Mouse (Mus musculus): Measurements from ENCODE around the gene Nuak1. TPM values are rescaled to one million over a fixed set of nuclear protein-coding genes. Genes with fewer than 3 reads are reported as not detected.

The Nuak1 gene
- polyA plus RNA-seq, 1 experiment from 2014 or later = 0.70 TPM

DNA sequence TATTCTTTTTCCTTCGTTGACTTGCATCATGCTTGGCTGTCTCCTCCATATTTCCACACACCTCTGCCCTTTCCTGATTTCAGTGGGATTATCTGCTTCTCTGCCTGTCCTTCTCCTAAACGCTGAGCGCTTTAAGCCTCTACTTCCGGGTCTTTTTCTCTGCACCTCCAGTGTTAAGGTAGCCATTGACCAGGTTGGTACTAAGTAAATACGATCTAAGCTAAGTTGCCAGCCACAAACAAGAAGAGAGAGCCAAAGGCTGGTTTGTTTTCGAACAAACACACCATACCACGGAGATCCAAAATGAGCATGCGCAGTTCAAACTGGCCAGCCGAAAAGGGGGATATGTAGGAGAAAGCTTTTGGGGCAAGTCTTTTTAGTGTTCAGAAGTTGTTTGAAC is 17.1 kb upstream of the Nuak1 start:
- no peak for DNase-seq (ENCODE audit: low spot score)
- no peaks in the 10 kb centered on the region for H3K9me3 ChIP-seq (ENCODE audit: control insufficient read depth, low read length)
- no peak overlapping the region for H3K9ac ChIP-seq (ENCODE audit: low read depth, low read length)
- ATAC-seq (replicated peaks; ENCODE audit: low FRiP score) = no peak
- no peak overlapping the region for H3K4me2 ChIP-seq
- no peaks in the 10 kb centered on the region for H3K36me3 ChIP-seq (ENCODE audit: control insufficient read depth, insufficient read depth, low read length)
- no peak overlapping the region for H3K27ac ChIP-seq (ENCODE audit: low read depth, low read length)
- H3K27me3 ChIP-seq (replicated peaks; ENCODE audit: control insufficient read depth, insufficient read depth, low read length) = no peaks in the 10 kb centered on the region
- WGBS = 79% methylated on average over 9 of the region's 9 CpGs
- H3K4me3 ChIP-seq (ENCODE audit: low read depth, low read length) = no peak overlapping the region
- H3K4me1 ChIP-seq (replicated peaks; ENCODE audit: control insufficient read depth, insufficient read depth, low read length) = no peaks in the 10 kb centered on the region

DNA sequence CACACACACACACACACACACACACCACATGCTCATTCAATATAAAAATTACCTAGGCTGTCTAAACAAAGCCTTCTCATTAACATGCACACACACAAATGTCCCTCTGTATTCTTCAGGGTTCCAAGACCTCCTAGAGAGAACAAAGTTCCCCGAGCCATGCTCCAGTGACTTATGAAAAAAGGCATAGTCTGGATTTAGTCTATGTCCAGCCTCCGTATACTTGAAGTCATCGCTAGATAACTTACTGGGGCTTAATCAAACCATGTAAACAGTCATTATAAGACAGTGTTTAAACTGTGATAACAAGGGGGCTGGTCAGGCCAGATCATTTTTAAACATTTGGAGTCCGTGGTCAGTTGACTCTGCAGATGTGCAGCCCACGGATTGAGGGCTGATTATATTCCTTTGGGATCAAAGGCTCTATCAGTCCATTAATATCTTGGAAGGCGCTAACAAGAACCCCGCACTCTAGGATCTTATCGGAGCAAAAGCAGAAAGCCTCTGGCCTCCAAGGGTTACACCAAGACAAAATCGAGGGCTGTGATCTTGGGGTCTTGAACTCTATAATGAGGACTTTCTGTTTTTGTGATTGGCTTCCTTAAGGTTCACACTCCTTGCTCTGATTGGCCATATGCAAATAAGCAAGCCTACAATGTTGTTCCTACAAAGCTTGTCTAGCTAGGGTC is 16.4 kb upstream of the Nuak1 start:
- H3K4me3 ChIP-seq (ENCODE audit: low read depth, low read length) = no peak overlapping the region
- no peak overlapping the region for H3K4me2 ChIP-seq
- no peak for ATAC-seq (replicated peaks; ENCODE audit: low FRiP score)
- WGBS = 50% methylated on average over 9 of the region's 9 CpGs
- DNase-seq (ENCODE audit: low spot score) = no peak
- H3K9me3 ChIP-seq (ENCODE audit: control insufficient read depth, low read length) = no peaks in the 10 kb centered on the region
- no peak overlapping the region for H3K27ac ChIP-seq (ENCODE audit: low read depth, low read length)
- H3K9ac ChIP-seq (ENCODE audit: low read depth, low read length) = no peak overlapping the region
- H3K4me1 ChIP-seq (replicated peaks; ENCODE audit: control insufficient read depth, insufficient read depth, low read length) = no peaks in the 10 kb centered on the region
- no peaks in the 10 kb centered on the region for H3K36me3 ChIP-seq (ENCODE audit: control insufficient read depth, insufficient read depth, low read length)
- no peaks in the 10 kb centered on the region for H3K27me3 ChIP-seq (replicated peaks; ENCODE audit: control insufficient read depth, insufficient read depth, low read length)

DNA sequence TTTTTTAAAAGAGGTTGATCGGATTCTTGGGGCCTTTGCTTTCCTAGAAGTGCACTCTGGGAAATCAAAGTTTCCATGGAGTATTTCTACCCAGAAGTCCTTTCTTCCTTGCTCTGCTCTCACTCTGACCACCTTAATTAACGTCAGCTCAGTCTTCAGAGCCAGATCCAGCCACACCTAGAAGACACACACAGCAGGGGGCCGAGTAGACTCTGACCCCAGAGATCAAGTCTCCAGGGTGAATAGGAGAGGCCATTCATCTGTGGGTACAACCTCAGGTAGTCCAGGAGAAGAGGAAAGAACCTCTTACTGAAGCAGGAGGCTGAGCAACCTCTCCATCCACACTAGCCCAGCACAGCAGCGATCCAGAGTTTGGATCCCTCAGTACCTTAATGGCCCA is 11.5 kb upstream of the Nuak1 start:
- Histone ChIP-seq H3K4me1 (replicated peaks; ENCODE audit: control insufficient read depth, insufficient read depth, low read length) (no peaks in the 10 kb centered on the region), H3K27ac (ENCODE audit: low read depth, low read length) (no peak overlapping the region), H3K4me2 (no peak overlapping the region), H3K9me3 (ENCODE audit: control insufficient read depth, low read length) (no peaks in the 10 kb centered on the region), H3K36me3 (ENCODE audit: control insufficient read depth, insufficient read depth, low read length) (no peaks in the 10 kb centered on the region), H3K4me3 (ENCODE audit: low read depth, low read length) (no peak overlapping the region), H3K27me3 (replicated peaks; ENCODE audit: control insufficient read depth, insufficient read depth, low read length) (no peaks in the 10 kb centered on the region), H3K9ac (ENCODE audit: low read depth, low read length) (no peak overlapping the region)
- DNase-seq (ENCODE audit: low spot score) = no peak
- WGBS = 62% methylated on average over 4 of the region's 4 CpGs
- no peak for ATAC-seq (replicated peaks; ENCODE audit: low FRiP score)

GRCm38 (mm10) chr10:84450654-84451053 is 10.3 kb upstream of the Nuak1 start:
- ATAC-seq (replicated peaks; ENCODE audit: low FRiP score) (no peak), DNase-seq (ENCODE audit: low spot score) (peak; percentile 63)
- Histone ChIP-seq H3K9ac (ENCODE audit: low read depth, low read length) (no peak overlapping the region), H3K4me3 (ENCODE audit: low read depth, low read length) (no peak overlapping the region), H3K36me3 (ENCODE audit: control insufficient read depth, insufficient read depth, low read length) (no peaks in the 10 kb centered on the region), H3K27ac (ENCODE audit: low read depth, low read length) (no peak overlapping the region), H3K4me2 (no peak overlapping the region), H3K4me1 (replicated peaks; ENCODE audit: control insufficient read depth, insufficient read depth, low read length) (no peaks in the 10 kb centered on the region), H3K9me3 (ENCODE audit: control insufficient read depth, low read length) (no peaks in the 10 kb centered on the region), H3K27me3 (replicated peaks; ENCODE audit: control insufficient read depth, insufficient read depth, low read length) (no peaks in the 10 kb centered on the region)
- 2% methylated on average over 10 of the region's 10 CpGs for WGBS

DNA sequence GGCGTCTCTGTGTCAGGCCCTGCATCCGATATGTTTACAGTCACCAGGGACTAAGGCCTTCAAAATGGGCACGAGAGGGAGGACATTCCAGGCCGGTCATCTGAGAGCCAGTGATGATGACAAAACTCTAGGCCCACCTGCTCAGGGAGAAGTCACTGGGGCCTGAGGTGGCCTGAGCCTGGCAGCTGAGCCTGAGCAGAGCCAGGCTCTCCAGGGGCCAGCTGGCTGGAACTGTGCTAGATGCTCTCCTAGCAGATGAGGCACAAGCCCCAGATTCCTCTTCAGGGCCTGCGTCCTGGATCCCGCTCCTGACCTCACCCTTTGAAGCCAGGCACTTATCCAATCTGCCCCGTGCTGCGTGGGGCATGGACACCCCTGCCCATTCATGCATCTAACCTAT is 9.3 kb upstream of the Nuak1 start:
- Histone ChIP-seq H3K4me1 (replicated peaks; ENCODE audit: control insufficient read depth, insufficient read depth, low read length) (no peaks in the 10 kb centered on the region), H3K27ac (ENCODE audit: low read depth, low read length) (no peak overlapping the region), H3K27me3 (replicated peaks; ENCODE audit: control insufficient read depth, insufficient read depth, low read length) (no peaks in the 10 kb centered on the region), H3K9ac (ENCODE audit: low read depth, low read length) (no peak overlapping the region), H3K9me3 (ENCODE audit: control insufficient read depth, low read length) (no peaks in the 10 kb centered on the region), H3K4me2 (no peak overlapping the region), H3K36me3 (ENCODE audit: control insufficient read depth, insufficient read depth, low read length) (no peaks in the 10 kb centered on the region), H3K4me3 (ENCODE audit: low read depth, low read length) (no peak overlapping the region)
- ATAC-seq (replicated peaks; ENCODE audit: low FRiP score) (no peak), DNase-seq (ENCODE audit: low spot score) (no peak)
- 73% methylated on average over 8 of the region's 8 CpGs for WGBS

- 59% methylated on average over 8 of the region's 8 CpGs for WGBS
- ATAC-seq (replicated peaks; ENCODE audit: low FRiP score) = no peak
- no peaks in the 10 kb centered on the region for H3K4me1 ChIP-seq (replicated peaks; ENCODE audit: control insufficient read depth, insufficient read depth, low read length)
- DNase-seq (ENCODE audit: low spot score) = no peak
- H3K27me3 ChIP-seq (replicated peaks; ENCODE audit: control insufficient read depth, insufficient read depth, low read length) = no peaks in the 10 kb centered on the region; the same call in 1 of the 2 replicates
- H3K4me2 ChIP-seq = no peak overlapping the region
- H3K9ac ChIP-seq (ENCODE audit: low read depth, low read length) = no peak overlapping the region
- no peak overlapping the region for H3K27ac ChIP-seq (ENCODE audit: low read depth, low read length)
- H3K4me3 ChIP-seq (ENCODE audit: low read depth, low read length) = no peak overlapping the region
- H3K36me3 ChIP-seq (ENCODE audit: control insufficient read depth, insufficient read depth, low read length) = no peaks in the 10 kb centered on the region
- H3K9me3 ChIP-seq (ENCODE audit: control insufficient read depth, low read length) = no peaks in the 10 kb centered on the region
These were observed 7.0 kb upstream of the Nuak1 start for GRCm38 (mm10) chr10:84447411-84447821.

- Histone ChIP-seq H3K4me1 (replicated peaks; ENCODE audit: control insufficient read depth, insufficient read depth, low read length) (peaks cover 5% of the 10 kb centered on the region), H3K27me3 (replicated peaks; ENCODE audit: control insufficient read depth, insufficient read depth, low read length) (peaks cover 7% of the 10 kb centered on the region), H3K4me2 (no peak overlapping the region), H3K36me3 (ENCODE audit: control insufficient read depth, insufficient read depth, low read length) (no peaks in the 10 kb centered on the region), H3K27ac (ENCODE audit: low read depth, low read length) (no peak overlapping the region), H3K9me3 (ENCODE audit: control insufficient read depth, low read length) (no peaks in the 10 kb centered on the region), H3K4me3 (ENCODE audit: low read depth, low read length) (no peak overlapping the region), H3K9ac (ENCODE audit: low read depth, low read length) (no peak overlapping the region)
- DNase-seq (ENCODE audit: low spot score) (no peak), ATAC-seq (replicated peaks; ENCODE audit: low FRiP score) (no peak)
- 84% methylated on average over 6 of the region's 6 CpGs for WGBS
These were observed 6.3 kb upstream of the Nuak1 start for GRCm38 (mm10) chr10:84446661-84447060.

GRCm38 (mm10) chr10:84444396-84444795 is 4.0 kb upstream of the Nuak1 start:
- Histone ChIP-seq H3K4me1 (replicated peaks; ENCODE audit: control insufficient read depth, insufficient read depth, low read length) (peaks cover 7% of the 10 kb centered on the region), H3K27ac (ENCODE audit: low read depth, low read length) (no peak overlapping the region), H3K9ac (ENCODE audit: low read depth, low read length) (no peak overlapping the region), H3K4me3 (ENCODE audit: low read depth, low read length) (no peak overlapping the region), H3K9me3 (ENCODE audit: control insufficient read depth, low read length) (no peaks in the 10 kb centered on the region), H3K36me3 (ENCODE audit: control insufficient read depth, insufficient read depth, low read length) (no peaks in the 10 kb centered on the region), H3K27me3 (replicated peaks; ENCODE audit: control insufficient read depth, insufficient read depth, low read length) (peaks cover 30% of the 10 kb centered on the region), H3K4me2 (no peak overlapping the region)
- DNase-seq (ENCODE audit: low spot score) (no peak), ATAC-seq (replicated peaks; ENCODE audit: low FRiP score) (no peak)
- WGBS = 46% methylated on average over 9 of the region's 9 CpGs

- no peak for ATAC-seq (replicated peaks; ENCODE audit: low FRiP score)
- H3K27me3 ChIP-seq (replicated peaks; ENCODE audit: control insufficient read depth, insufficient read depth, low read length) = peaks cover 40% of the 10 kb centered on the region
These were observed 1.4 kb upstream of the Nuak1 start for GRCm38 (mm10) chr10:84441846-84442245.

More at GRCm38 (mm10) chr10:84441846-84442245, 1.4 kb upstream of the Nuak1 start:
- Histone ChIP-seq H3K36me3 (ENCODE audit: control insufficient read depth, insufficient read depth, low read length) (no peaks in the 10 kb centered on the region), H3K27ac (ENCODE audit: low read depth, low read length) (no peak overlapping the region; the same call in 1 of the 2 replicates), H3K9ac (ENCODE audit: low read depth, low read length) (no peak overlapping the region; the same call in 1 of the 2 replicates), H3K9me3 (ENCODE audit: control insufficient read depth, low read length) (no peaks in the 10 kb centered on the region), H3K4me3 (ENCODE audit: low read depth, low read length) (peak overlapping the region; percentile 65), H3K4me2 (peak overlapping the region; percentile 86), H3K4me1 (replicated peaks; ENCODE audit: control insufficient read depth, insufficient read depth, low read length) (peaks cover 10% of the 10 kb centered on the region)
- no peak for DNase-seq (ENCODE audit: low spot score)
- WGBS = 20% methylated on average over 11 of the region's 11 CpGs

Data from liver, embryonic 11.5 days (tissue).